Mouse (Mus musculus): ENCODE measurements around the gene Elk3.

The Elk3 gene

DNA sequence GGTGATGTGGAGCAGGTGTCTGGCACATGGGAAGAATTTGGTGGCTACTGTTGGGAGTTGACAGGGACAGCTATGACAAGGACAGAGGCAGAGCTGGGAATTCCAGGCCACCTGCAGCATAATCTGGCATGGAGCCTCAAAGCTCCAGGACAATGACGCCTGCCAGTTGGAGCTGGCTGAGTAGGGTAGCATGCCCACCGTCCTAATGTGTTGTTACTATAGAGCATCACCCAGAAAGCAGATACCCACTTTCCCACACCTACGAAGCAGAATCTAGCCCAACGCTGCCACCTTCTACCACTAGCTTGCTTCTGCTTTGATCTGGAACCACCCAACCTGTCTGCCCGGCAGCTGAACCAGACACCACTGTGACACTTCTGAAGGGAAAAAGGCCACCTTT is 46.9 kb downstream of the Elk3 start:
- DNase-seq, result no peak

DNA sequence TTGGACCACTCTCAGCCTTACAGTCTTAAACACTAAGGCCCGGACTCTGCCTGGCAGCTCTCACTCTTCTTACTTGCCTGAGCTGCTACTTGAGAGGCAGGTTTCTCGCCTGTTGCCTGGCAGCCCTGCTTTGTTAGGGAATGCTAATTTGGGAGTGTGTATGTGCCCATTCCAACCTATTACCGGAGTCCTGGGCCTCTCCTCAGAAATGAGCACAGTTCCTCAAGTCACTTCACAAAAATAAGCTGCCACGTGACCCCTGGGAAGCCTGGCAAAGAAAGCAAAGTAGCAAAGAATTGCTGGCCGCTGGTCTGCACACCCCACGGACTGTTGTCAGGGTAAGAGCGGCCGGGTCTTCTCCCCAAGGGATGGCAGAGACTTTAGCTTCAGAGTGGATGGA is 47.5 kb downstream of the Elk3 start:
- peak; percentile 36 for DNase-seq

DNA sequence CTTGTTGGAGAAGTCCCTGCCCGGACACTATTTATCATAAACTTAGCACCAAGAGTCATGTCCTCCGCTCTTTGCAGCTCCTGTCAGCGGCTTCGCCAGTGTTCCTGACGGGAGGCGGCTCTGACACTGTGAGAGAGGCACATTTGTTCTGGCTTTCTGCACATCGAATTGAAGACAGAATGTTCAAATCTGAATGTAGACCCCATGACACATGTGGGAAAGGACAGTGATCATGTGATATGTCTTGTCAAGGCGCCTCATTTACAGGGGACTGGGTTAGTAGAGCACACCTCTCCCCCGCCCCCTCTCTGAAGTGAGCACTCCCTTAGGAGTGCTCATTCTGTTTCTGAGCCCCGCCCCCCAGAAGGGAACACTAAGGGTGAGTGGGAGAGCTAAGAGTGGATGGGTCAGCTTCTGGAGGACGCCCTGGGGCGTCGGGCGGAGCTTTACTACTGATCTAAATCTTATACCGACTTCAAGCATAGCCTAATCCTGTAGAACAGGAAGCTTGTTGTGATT is 48.9 kb downstream of the Elk3 start:
- peak; percentile 42 for DNase-seq

DNA sequence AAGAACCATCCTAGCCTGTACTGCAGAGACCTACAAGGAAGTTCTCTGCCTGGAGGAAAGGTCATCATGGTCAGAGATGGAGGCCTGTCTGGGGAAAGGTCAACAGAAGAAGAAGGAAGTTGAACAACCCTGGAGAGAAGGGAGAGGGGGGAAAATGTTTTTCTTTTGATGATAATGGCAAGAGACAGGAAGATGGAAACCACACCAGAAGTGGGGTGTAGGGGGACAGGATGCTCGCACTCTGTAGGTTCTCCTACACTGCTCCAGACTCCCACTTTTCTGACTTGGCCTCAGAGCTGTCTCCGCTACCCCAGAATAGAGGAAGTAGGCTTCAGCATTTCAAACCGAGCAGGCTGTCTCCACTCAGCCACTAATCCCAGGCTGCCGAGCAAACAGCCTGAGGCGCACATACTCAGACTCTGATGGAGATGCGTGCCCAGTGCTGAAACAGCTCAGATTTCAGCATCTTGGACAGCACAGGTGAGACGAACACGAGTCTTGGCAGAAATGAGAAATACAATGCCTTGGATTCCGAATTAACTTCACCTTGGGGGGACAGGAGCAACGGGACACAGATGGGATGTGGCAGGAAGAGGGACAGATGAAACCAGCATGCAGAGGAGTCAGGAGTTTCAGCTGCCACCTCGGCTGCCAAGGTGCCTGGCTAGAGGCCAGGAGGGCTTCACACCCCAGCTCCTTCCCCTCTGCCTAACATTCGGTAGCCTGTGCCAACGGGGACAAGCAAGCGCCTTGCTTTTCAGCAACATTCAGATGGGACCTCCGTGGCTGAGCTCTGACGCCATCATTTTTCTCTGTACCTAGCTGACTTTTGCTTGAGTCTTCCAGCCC is 49.6 kb downstream of the Elk3 start:
- peak; percentile 83 for DNase-seq

DNA sequence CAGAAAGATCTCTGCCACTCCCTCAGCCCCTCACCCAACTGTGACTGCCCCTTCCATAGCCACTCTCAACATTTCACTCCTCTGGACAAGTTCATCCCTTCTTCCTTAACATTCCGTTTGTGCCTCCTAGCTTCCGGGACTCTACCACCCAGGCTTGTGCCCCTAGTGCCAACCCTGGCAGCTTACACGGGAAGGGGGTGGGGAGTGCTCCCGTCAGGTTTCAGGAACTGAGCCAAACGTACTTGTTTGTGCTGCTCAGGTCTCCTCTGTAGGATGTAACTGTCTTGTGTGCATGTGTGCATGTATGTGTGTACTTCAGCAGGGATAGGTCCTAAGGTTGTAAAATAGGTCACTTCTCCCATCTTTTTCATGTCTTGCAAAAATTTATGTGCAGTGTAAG is 51.1 kb downstream of the Elk3 start:
- no peak for DNase-seq

DNA sequence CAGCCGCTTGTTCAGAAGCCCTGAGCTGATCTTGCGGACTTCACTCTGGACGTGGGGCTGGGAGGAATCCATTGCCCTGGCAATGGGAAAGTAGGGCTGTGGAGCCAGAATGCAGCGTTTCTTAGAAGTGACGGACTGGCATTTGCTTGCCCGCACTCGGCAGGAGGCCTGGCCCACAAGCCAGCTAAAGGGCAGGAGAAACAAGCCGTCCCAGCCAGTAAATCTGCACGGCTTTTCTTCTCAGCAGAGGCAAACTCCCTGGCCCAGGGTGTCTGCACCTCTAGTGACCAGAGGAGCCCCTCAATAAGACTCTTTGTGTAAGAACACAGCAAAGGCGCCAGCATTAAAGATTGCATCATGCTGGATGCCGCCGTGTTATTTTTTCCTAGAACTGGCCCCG is 55.6 kb downstream of the Elk3 start:
- peak; percentile 85 for DNase-seq

DNA sequence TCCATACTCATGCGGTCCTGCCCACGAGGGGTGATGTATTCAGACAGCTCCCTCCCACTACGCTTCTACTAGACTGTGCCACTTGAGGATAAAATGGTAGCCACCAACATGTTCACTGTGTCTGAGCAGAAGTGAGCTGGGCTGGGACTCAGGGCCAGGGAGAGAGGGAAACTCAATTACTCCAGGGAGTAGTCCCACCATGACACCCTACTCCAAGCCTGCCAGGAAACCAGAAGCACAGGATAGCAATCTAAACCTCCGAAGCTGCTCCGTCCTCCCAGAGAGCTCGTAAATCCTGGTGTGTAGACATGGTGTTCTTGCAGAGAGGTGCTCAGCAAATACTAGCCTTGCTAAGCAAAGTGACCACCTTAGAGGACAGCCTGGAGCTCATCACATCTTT is 57.8 kb downstream of the Elk3 start:
- no peak for DNase-seq

DNA sequence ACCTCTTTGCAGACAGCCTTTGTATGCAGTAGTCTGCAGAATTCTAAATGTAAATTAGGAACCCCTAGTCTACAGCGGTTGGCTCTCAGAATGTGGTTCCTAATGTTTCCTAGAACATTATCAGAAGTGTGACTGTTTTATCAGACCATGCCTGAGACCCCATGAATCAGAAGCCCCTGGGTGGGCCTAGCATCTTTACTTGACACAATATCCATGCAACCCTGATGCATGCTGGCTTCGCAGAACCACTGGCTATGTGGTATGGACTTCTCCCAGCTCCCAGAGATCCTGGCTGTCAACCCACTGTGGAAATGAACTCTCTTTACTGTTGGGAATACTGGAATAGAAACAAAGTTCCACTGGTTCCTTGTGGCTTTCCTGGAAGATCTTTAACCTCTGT is 58.3 kb downstream of the Elk3 start:
- DNase-seq, result no peak

DNA sequence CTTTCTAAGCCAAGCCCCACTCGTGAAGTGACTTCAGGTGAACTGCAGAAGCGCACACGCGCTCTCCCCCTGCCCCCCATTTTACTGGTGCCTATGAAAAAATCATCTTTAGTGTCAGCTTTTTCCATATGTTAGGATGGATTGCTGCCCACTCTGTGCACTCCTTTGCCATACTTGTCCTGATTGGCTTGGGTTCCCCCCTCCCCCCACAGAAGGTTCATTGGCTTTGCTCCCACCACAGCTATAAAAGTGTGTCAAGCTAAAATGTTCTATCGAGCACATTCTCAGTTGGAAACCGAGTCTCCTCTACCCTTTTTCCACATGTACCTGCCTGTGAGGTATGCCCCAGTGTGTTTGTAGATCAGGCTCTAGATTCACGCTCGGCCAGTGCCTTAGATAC is 59.5 kb downstream of the Elk3 start:
- no peak for DNase-seq

DNA sequence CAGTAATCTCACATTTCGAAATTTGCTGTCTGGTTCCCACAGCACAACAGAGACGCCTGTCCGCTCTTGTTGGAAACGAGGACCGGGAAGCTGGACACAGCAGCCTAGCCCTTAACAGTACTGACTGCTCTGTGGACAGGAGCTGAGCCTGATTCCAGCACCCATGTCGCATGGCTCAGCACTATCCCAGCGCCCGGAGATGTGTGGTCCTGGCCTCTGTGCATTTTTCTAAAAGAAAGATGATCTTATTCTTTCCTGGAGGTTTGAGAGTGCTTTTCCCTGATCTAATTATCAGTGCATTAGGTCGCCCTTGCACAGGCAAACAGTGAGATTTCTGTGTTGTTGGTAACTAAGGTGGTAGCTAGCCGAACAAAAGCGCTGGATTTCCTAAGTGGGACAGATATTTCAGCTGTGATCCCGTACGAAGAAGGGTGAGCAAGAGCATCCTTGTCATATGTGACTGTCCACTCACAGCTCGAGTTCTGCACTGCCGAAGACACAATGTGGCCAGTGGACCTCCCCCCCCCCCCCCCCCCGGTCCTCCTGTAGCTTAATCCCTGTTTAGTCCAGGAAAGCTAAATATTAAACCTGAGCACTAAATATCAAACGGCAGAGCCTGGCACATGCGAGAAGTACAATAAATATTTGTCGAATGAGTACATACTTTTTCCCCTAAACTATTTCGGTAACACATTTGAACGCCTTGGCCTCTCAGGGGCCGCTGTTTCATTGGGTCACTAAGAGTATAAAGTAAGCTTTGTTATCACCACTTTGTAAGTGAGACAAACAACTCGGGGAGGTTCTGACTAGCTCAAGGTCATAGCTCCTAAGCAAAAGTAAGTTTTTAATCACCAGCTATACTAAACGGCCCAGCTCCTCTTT is 60.3 kb downstream of the Elk3 start:
- no peak for DNase-seq

DNA sequence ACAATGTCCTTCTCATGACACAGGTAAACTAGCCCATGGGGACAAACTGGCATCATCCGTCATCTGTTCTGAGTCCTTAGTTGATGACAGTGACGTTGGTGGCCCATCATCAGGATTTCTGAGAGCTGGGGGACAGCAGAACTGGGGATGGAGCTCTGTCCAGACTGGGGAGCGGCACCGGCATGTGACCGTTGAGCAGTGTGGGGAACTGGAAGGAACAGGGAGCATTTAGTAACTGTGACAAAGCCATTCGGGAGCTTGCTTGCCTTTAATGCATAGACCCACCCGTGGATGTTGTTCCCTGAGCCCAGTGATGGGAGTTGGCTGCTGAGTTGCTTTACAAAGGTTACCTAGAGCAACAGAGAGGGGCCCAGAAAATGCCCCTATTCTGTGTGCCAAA is 61.0 kb downstream of the Elk3 start:
- no peak for DNase-seq

DNA sequence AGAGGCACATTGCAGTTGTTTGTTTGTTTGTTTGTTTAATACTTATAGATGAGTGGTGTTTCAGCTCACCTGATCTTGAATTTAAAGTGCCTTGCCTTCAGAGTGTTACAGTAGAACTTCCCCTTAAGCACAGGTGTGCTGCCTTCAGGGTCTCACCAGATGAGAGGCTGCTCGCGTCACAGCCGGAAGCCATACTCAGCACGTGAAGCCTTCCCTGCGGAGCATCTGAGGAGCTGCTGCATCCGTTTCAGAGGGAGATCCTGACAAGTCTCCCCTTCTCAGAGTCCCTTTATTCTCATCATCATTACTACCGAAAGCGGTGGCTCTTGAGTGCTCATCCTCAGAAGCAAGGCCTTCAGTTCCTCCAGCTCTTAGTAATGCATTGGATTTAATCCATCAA is 62.5 kb downstream of the Elk3 start:
- DNase-seq, result no peak

DNA sequence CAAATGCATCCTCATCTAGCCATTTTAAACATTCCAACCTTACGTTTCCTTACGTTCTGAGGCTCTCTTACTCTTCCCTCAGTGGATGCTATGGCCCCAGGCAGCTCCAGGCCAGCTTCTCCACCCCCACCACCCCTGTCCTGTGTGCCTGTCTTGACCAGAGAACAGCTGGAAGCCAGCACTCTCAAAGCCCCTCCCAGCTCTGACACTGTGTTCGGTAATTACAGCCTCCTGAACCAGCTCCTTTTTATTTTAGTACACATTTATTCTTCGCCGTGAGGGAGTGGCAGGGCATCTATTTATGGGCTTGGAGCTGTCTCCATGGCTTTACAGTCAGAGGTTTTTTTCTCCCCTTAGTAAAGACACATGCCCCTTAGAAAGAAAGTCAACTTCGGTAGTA is 63.0 kb downstream of the Elk3 start:
- no peak for DNase-seq

DNA sequence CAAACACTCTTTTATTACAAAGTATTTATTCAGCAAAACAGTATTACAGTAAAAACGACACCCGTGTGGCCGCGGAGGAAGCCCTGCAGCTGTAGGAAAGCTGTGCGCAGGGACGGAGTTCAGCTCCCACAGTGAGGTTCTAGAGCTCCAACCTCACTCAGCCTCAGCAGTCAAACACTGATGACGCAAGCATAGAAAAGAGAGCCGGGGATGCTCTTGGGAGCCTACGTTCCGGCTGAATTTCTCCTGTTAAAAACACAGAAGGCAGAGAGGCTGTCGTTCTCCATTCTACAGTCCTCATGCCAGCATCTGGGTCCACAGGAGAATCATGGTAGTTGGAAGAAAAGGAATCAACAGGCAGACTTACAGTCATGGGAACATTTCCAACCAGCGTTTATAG is 63.5 kb downstream of the Elk3 start:
- DNase-seq, result no peak

DNA sequence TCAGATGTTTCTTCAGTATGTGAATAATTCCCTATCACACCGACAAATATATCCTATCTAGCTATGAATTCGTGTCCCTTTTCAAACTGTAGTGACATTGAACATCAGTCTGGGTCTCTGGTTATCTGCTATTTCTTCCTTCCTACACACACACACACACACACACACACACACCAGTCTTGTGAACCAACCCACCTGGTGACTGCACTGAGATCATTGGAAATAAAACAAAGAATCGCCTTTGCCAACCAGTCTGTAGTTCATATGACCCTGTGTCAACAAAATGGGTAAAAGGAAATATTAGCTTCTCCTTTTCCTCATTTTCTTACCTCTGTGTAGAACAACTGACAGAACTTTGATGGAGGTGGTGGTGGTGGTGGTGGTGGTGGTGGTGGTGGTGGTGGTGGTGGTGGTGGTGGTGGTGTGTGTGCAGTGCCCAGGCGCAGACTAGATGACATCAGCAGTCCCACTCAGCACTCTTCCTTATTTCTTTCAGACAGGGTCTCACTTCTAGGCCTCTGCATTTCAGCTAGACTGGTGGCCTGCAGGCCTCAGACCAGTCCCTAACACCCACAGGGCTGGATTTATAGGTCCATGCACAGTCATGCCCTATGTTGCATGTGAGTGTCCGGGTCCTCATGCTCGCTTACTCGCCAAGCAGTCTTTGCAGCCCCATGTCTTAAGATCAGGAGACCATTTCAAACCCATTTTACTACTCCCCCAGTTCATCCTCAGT is 64.6 kb downstream of the Elk3 start:
- DNase-seq, result peak; percentile 4

DNA sequence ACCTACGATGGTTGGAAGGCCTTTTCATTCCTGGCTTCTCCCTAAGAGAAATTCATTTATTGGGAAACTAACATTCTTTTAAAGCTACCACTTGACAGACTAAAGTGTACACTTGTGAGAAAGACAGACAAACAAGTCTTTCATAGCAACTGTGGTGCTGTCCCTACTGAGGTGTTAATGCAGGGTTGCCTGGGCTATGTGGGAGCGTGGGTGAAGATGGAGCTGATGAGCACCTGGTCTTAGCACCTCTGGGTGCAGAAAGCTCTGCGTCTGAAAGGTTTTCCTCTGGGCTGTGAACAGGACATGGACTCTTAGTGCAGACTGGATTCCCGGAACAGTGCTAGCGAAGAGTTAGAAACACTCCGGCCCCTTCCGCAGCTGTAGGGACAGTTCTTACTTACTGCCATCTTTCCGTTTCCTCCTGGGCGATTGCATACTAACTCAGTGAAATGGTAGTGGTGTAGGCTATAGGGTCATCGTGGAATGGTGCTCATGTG is 66.7 kb downstream of the Elk3 start:
- DNase-seq, result no peak

DNA sequence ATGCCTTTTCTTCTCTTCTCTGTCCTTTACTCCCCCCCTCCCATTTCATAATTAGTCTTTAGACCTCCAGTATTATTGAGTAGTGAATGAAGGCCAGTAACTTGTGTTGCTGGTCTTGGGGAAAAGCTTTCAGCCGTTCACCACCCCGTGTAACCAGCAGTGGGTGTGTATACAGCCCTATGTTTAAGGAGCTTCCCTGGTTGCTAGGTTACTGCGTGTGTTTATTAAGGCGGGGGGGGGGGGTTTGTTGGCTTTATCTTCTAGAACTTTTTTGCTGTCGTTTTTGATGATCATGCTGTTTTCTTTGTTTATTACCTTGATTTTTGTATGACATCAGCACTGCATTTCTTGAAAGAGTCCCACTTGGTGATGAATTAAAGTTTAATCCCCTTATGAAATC is 68.1 kb downstream of the Elk3 start:
- no peak for DNase-seq

DNA sequence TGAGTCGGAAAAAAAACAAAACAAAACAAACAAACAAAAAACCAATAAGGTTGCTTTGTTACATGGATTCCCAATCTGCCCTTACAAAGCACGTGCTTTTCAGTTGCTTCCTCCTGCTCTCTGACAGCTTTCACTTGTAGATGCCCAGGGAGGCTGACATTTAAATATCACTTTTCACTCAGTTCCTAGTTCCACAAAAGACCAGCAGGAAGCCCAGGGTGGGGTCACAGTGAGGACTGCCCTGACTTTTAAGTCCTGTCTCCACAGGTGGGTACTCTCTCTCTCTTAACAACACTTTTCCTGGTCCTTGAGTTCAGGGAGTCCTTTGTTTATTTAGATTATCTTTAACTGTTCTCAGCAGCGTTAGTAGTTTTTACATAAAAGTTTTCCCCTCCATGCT is 68.7 kb downstream of the Elk3 start:
- no peak for DNase-seq

DNA sequence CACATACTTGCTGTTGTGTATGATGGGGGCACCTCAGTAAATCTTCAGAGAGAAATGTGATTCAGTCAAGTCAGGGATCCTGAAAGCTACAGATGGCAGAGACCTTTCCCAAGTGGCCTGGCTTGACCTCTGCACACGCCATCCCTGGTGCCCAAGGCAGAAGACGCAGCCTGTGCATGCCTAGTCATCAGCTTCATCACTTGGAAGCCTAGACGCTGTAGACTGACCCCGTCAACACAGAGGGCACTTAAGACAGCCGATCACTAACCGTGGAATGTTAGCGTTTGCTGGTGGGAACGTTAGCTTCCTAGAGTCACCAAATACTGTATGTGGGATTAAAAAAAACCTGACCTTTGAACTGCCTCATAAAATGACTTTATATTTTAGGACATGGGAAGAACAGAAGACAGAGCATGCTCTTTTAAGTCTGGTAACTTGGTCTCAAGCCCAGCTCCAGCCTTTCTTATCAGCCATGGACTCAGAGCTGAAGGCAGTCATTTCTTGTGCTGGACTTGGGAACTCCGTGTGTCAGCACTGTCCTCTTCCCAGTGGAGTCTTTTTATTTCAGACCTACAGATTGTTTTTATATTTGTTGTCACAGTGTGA is 71.6 kb downstream of the Elk3 start:
- peak; percentile 1 for DNase-seq

DNA sequence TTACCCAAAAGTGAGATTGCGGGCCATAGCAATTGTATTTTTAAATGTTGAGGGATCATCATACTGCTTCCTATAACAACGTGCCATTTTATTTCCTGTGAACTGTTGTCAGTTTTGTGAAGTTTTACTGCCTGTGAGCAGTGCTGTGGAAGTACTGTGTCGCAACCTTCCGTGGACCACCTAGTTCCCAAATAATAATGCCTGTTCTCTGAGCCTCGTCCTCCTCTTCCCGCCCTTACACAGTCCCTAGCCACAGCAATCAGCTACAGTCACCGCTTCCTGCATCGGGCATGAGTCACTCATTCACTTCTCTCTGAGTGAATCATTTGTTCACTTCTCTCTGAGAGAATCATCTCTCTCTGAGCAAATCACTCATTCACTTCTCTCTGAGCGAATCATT is 76.2 kb downstream of the Elk3 start:
- DNase-seq, result peak; percentile 0

DNA sequence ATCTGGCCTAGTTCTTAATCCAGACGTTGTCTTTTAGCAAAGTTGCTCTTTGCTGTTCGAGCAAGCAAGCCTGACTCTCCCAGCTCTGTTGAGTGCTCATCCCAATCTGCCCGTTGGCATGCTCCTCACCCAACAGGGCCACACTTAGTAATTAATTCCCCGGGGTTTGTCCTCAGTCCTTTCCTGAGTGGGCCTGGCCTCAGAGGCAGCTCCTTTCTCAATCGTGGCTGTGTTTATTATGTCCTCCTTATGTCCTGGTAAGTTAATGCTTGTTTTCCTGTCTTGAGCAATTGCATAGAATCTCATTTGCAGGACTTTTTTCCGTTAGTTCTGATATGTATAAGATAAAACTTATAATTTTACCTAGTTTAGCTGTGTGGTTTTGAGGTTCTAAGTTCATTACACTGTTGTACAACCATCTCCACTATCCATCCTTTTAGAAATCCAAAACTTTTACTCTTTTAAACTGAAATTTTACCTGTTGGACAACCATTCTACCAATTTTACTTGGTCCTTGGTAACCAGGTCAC is 77.2 kb downstream of the Elk3 start:
- peak; percentile 1 for DNase-seq

DNA sequence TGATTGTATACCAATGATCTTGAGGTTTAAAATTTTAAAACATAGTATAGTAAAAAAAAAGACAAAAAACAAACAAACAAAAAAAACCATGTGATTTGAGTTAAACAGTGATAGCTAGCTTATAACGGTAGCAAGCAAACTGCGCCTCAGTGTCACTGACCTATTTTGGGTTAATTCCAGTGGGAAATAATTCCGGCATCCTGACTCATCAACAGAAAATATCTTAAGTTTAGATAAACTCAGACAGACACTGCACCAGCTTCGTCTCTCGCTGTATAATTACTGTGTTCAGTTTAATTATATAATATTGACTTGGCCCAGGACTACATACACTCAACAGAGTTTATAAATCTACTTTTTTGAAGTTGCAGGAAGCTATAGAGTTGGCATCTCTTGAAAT is 79.0 kb downstream of the Elk3 start:
- peak; percentile 1 for DNase-seq
